Mouse (Mus musculus) CH12.LX (cell line): ENCODE measurements at regions not wholly inside any gene's neighbourhood (a gene's known extent, or its start where the extent isn't known, plus 50 kb on each side); places are given as distances from the start of the nearest gene placed in this dataset.

ENCODE experiments used
- DNase-seq: peaks from one replicate; pipeline ENCODE4 v3.0.0-alpha.2; 2013; ENCODE audit errors: extremely low read depth
- H3K27ac ChIP-seq: 2 replicates; pipeline ENCODE4 v1.5.1; 2012; ENCODE audit warnings: low read depth, mild to moderate bottlenecking, control low read depth, moderate library complexity; ENCODE audit not compliant: insufficient read depth
- H3K27me3 ChIP-seq: replicated peaks from 2 replicates; pipeline ENCODE3; 2012; ENCODE audit warnings: inconsistent platforms
- H3K36me3 ChIP-seq, 2 experiments: replicated peaks in 1 of 2; 2 replicates each; pipeline versions ENCODE3 to v1.6.1; 2012; ENCODE audit warnings: inconsistent platforms in 1 of 2, low read length in 1 of 2, mild to moderate bottlenecking in 1 of 2, mixed read lengths in 1 of 2, moderate library complexity in 1 of 2; ENCODE audit not compliant: control insufficient read depth in 1 of 2, insufficient read depth in 1 of 2
- H3K4me1 ChIP-seq, 2 experiments: 2 replicates each; pipeline ENCODE4 v1.6.1; 2012; ENCODE audit warnings: inconsistent platforms in 1 of 2, moderate library complexity in 1 of 2; ENCODE audit not compliant: insufficient read depth in 2 of 2, control insufficient read depth in 1 of 2
- H3K4me2 ChIP-seq: 2 replicates; pipeline ENCODE4 v1.6.1; 2012; ENCODE audit warnings: low read depth, mild to moderate bottlenecking, control low read depth; ENCODE audit not compliant: poor library complexity, insufficient read depth, severe bottlenecking
- H3K4me3 ChIP-seq, 3 experiments: fragments of 150-350 bp in 1 of 3; sonication (generic) in 1 of 3; replicated peaks in 1 of 3; 2 replicates each; pipeline versions ENCODE3 to v1.5.1; 2011 to 2012; ENCODE audit warnings: low read depth in 2 of 3, low read length in 2 of 3, mild to moderate bottlenecking in 2 of 3, moderate library complexity in 2 of 3, control low read depth in 1 of 3, improper control_type of control experiment in 1 of 3, inconsistent platforms in 1 of 3, mixed read lengths in 1 of 3; ENCODE audit not compliant: poor library complexity in 1 of 3
- H3K79me2 ChIP-seq: replicated peaks from 2 replicates; pipeline ENCODE4 v1.6.1; 2012; ENCODE audit warnings: mild to moderate bottlenecking, moderate library complexity; ENCODE audit not compliant: control insufficient read depth, poor library complexity, insufficient read depth, severe bottlenecking; ENCODE audit errors: extremely low read depth
- H3K9ac ChIP-seq: 2 replicates; pipeline ENCODE4 v1.6.1; 2012; ENCODE audit warnings: low read depth, mild to moderate bottlenecking, control low read depth, moderate library complexity; ENCODE audit not compliant: insufficient read depth
- H3K9me3 ChIP-seq: replicated peaks from 2 replicates; pipeline ENCODE3; 2012; ENCODE audit warnings: low read length, inconsistent platforms, mixed read lengths
- BHLHE40 ChIP-seq: IDR thresholded peaks from 2 replicates; pipeline ENCODE4 v1.6.1; 2011; ENCODE audit warnings: mild to moderate bottlenecking, low read depth, low read length, improper control_type of control experiment
- CHD2 ChIP-seq: IDR thresholded peaks from 2 replicates; pipeline ENCODE4 v1.6.1; 2011; ENCODE audit warnings: low read length, improper control_type of control experiment
- CTCF ChIP-seq, 2 experiments: IDR thresholded peaks in 1 of 2; conservative IDR thresholded peaks in 1 of 2; 2 replicates each; pipeline ENCODE4 v1.5.1; 2011 to 2012; ENCODE audit warnings: low read depth in 2 of 2, low read length in 2 of 2, improper control_type of control experiment in 1 of 2, inconsistent platforms in 1 of 2, mild to moderate bottlenecking in 1 of 2, moderate library complexity in 1 of 2
- E2F4 ChIP-seq: IDR thresholded peaks from 2 replicates; pipeline ENCODE4 v1.6.1; 2011; ENCODE audit warnings: low read depth, low read length, improper control_type of control experiment; ENCODE audit not compliant: insufficient replicate concordance
- EP300 ChIP-seq: IDR thresholded peaks from 2 replicates; pipeline ENCODE4 v1.6.1; 2011; ENCODE audit warnings: low read length, improper control_type of control experiment
- ETS1 ChIP-seq: conservative IDR thresholded peaks from 2 replicates; pipeline ENCODE4 v1.6.1; 2012; ENCODE audit warnings: low read depth, mild to moderate bottlenecking, inconsistent platforms, low read length, improper control_type of control experiment, moderate library complexity
- GABPA ChIP-seq: IDR thresholded peaks from 2 replicates; pipeline ENCODE4 v1.6.1; 2012; ENCODE audit warnings: low read depth, low read length, improper control_type of control experiment, inconsistent platforms; ENCODE audit not compliant: insufficient replicate concordance
- HCFC1 ChIP-seq: IDR thresholded peaks from 2 replicates; pipeline ENCODE4 v1.6.1; 2012; ENCODE audit warnings: low read depth, mild to moderate bottlenecking, inconsistent platforms, low read length, improper control_type of control experiment
- JUND ChIP-seq: conservative IDR thresholded peaks from 2 replicates; pipeline ENCODE4 v1.6.1; 2011; ENCODE audit warnings: low read depth, low read length, improper control_type of control experiment
- KAT2A ChIP-seq: IDR thresholded peaks from 2 replicates; pipeline ENCODE4 v1.6.1; 2012; ENCODE audit warnings: low read length, improper control_type of control experiment, inconsistent platforms; ENCODE audit not compliant: insufficient replicate concordance
- MEF2A ChIP-seq: IDR thresholded peaks from 2 replicates; pipeline ENCODE4 v1.6.1; 2014; ENCODE audit warnings: low read depth, mild to moderate bottlenecking, inconsistent platforms, low read length, improper control_type of control experiment, borderline replicate concordance
- MXI1 ChIP-seq: IDR thresholded peaks from 2 replicates; pipeline ENCODE4 v1.6.1; 2011; ENCODE audit warnings: mild to moderate bottlenecking, low read depth, low read length, improper control_type of control experiment
- MYC ChIP-seq: IDR thresholded peaks from 2 replicates; pipeline ENCODE4 v1.6.1; 2011; ENCODE audit warnings: low read depth, mild to moderate bottlenecking, improper control_type of control experiment, low read length
- NELFE ChIP-seq: IDR thresholded peaks from 2 replicates; pipeline ENCODE4 v1.6.1; 2011; ENCODE audit warnings: low read depth, low read length, improper control_type of control experiment
- NRF1 ChIP-seq: IDR thresholded peaks from 2 replicates; pipeline ENCODE4 v1.6.1; 2014; ENCODE audit warnings: low read depth, mild to moderate bottlenecking, inconsistent platforms, low read length, improper control_type of control experiment, moderate library complexity
- PAX5 ChIP-seq: IDR thresholded peaks from 2 replicates; pipeline ENCODE4 v1.6.1; 2012; ENCODE audit warnings: low read length, inconsistent platforms, mixed read lengths
- POLR2A ChIP-seq: IDR thresholded peaks from 2 replicates; pipeline ENCODE4 v1.6.1; 2011; ENCODE audit warnings: low read depth, mild to moderate bottlenecking, improper control_type of control experiment, low read length
- RAD21 ChIP-seq: IDR thresholded peaks from 2 replicates; pipeline ENCODE4 v1.6.1; 2011; ENCODE audit warnings: low read depth, mild to moderate bottlenecking, low read length, improper control_type of control experiment, moderate library complexity
- RCOR1 ChIP-seq: conservative IDR thresholded peaks from 2 replicates; pipeline ENCODE4 v1.6.1; 2012; ENCODE audit warnings: low read depth, mild to moderate bottlenecking, inconsistent platforms, low read length, improper control_type of control experiment
- SMC3 ChIP-seq: IDR thresholded peaks from 2 replicates; pipeline ENCODE4 v1.6.1; 2011; ENCODE audit warnings: low read depth, low read length, improper control_type of control experiment
- TBP ChIP-seq: conservative IDR thresholded peaks from 2 replicates; pipeline ENCODE4 v1.6.1; 2011; ENCODE audit warnings: low read depth, low read length, improper control_type of control experiment
- TCF12 ChIP-seq: IDR thresholded peaks from 2 replicates; pipeline ENCODE4 v1.6.1; 2014; ENCODE audit warnings: low read depth, mild to moderate bottlenecking, inconsistent platforms, low read length, improper control_type of control experiment
- UBTF ChIP-seq: IDR thresholded peaks from 2 replicates; pipeline ENCODE4 v1.6.1; 2012; ENCODE audit warnings: low read depth, mild to moderate bottlenecking, inconsistent platforms, low read length, improper control_type of control experiment, moderate library complexity
- ZKSCAN1 ChIP-seq: IDR thresholded peaks from 2 replicates; pipeline ENCODE4 v1.6.1; 2012; ENCODE audit warnings: low read depth, inconsistent platforms, low read length, improper control_type of control experiment, borderline replicate concordance
- ZNF384 ChIP-seq: IDR thresholded peaks from 2 replicates; pipeline ENCODE4 v1.6.1; 2012; ENCODE audit warnings: low read depth, low read length, improper control_type of control experiment, inconsistent platforms
- dilution Hi-C: fragments of 300-500 bp; cut with MboI; formaldehyde crosslinking; loops from 2 replicates; pipeline ENCODE4 v1.14.3; 2020; ENCODE audit warnings: low sequenced_read_pairs; ENCODE audit not compliant: extremely low pct_unique_long_range_greater_than_20kb, extremely low pct_ligation_motif_present
- in situ Hi-C: fragments of 300-500 bp; cut with MboI; formaldehyde crosslinking; loops from 3 replicates; pipeline ENCODE4 v1.14.3; 2019; ENCODE audit warnings: low sequenced_read_pairs, low pct_ligation_motif_present, low pct_unique_long_range_greater_than_20kb, mixed read lengths

GRCm38 (mm10) chr2:173426191-173427065 is 96.0 kb upstream of the 1700021F07Rik start:
- in situ Hi-C loops (no loop called here), dilution Hi-C loops (no loop called here)
- no peak overlapping the region for H3K27ac ChIP-seq
- no peaks in the 10 kb centered on the region for H3K36me3 ChIP-seq
- peaks cover 0 to 8% of the 10 kb centered on the region in 2 experiments; a peak in 1 of 4 replicates for H3K4me1 ChIP-seq
- H3K79me2 ChIP-seq = no peaks in the 10 kb centered on the region
- H3K27me3 ChIP-seq = no peaks in the 10 kb centered on the region
- no peak overlapping the region for H3K4me2 ChIP-seq
- no peak for DNase-seq
- H3K4me3 ChIP-seq = no peak overlapping the region
- peaks cover 3% of the 10 kb centered on the region for H3K9me3 ChIP-seq
- no peak for TF ChIP-seq TBP
- TF ChIP-seq ZKSCAN1 = no peak
- no peak for TF ChIP-seq CHD2
- no peak for TF ChIP-seq BHLHE40
- TF ChIP-seq E2F4 = no peak
- TF ChIP-seq RAD21 = no peak
- TF ChIP-seq TCF12 = no peak
- TF ChIP-seq MYC = no peak
- TF ChIP-seq CTCF (conservative IDR thresholded peaks at IDR 0.05 in 1 of 2, IDR thresholded peaks at IDR 0.05 in 1 of 2; ENCODE audit: low read depth in 2 of 2, low read length in 2 of 2) = no peak
- TF ChIP-seq NELFE = no peak
- TF ChIP-seq SMC3 = no peak
- no peak for TF ChIP-seq ETS1
- TF ChIP-seq MEF2A = no peak
- no peak for TF ChIP-seq NRF1
- TF ChIP-seq ZNF384 = no peak
- no peak for TF ChIP-seq POLR2A
- TF ChIP-seq HCFC1 = no peak
- TF ChIP-seq MXI1 = no peak
- TF ChIP-seq GABPA = no peak
- H3K9ac ChIP-seq = no peak overlapping the region

GRCm38 (mm10) chr2:173427888-173428450 is 94.4 kb upstream of the 1700021F07Rik start:
- dilution Hi-C loops = no loop called here
- in situ Hi-C loops = no loop called here
- H3K79me2 ChIP-seq = no peaks in the 10 kb centered on the region
- H3K27ac ChIP-seq = no peak overlapping the region
- H3K9me3 ChIP-seq = peaks cover 3% of the 10 kb centered on the region
- no peak overlapping the region for H3K4me2 ChIP-seq
- no peak for DNase-seq
- no peaks in the 10 kb centered on the region for H3K27me3 ChIP-seq
- TF ChIP-seq ZNF384 = no peak
- no peak for TF ChIP-seq RCOR1
- no peak for TF ChIP-seq CTCF (conservative IDR thresholded peaks at IDR 0.05 in 1 of 2, IDR thresholded peaks at IDR 0.05 in 1 of 2; ENCODE audit: low read depth in 2 of 2, low read length in 2 of 2)
- no peak for TF ChIP-seq PAX5
- TF ChIP-seq UBTF = no peak
- TF ChIP-seq EP300 = no peak
- no peak for TF ChIP-seq JUND
- TF ChIP-seq RAD21 = no peak
- TF ChIP-seq MXI1 = no peak
- TF ChIP-seq KAT2A = no peak
- no peak for TF ChIP-seq TCF12
- peaks cover 0 to 13% of the 10 kb centered on the region in 2 experiments; a peak in 1 of 4 replicates for H3K4me1 ChIP-seq
- H3K9ac ChIP-seq = no peak overlapping the region
- H3K36me3 ChIP-seq = no peaks in the 10 kb centered on the region
- H3K4me3 ChIP-seq = no peak overlapping the region
